Mouse (Mus musculus) layer of hippocampus, adult 9-11 months (tissue): ENCODE measurements around the gene Pigq.

Experiments
- DNase-seq: peaks from one replicate; pipeline ENCODE4 v3.0.0; 2022

Gene Pigq

GRCm38 (mm10) chr17:25880913-25881641 is 63.7 kb downstream of the Pigq start:
- DNase-seq: no peak

DNA sequence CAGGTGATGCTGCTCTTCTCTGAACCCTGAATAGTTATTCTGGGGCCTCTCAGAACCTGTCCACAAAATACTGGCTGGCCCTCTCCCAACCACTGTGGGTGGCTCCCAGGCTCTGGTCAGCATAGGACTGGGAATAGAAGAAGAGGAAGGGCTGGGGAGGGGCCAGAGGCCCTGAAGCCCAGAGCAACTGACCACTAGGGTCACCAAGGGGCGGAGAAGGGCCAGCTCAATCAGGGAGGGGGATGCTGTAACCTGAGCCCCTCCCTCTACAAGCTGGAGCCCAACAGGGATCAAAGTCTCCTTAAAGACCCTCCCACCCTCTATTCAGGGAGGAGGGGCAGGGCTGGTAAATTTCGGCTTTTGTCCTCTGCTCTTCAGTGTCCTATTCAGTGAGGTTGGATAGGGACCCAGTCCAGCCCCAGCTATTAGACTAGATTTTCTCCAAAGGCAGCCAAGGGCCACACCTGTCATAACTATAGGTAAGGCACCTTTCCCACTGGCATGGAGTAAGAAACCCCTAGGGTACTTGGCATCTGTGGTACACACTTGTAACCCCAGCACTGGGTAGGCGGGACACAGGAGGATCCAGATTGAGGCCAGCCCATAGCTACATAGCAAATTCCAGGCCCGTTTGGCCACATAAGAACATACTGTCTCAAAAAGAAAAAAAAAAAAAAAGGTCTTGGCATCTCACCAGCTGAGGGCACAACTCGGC is 64.4 kb downstream of the Pigq start, which contains the start of gene Wfikkn1:
Gene Wfikkn1 (minus strand): TSS at position 663 of the 715 bp plus-strand sequence.
- DNase-seq: no peak

- no peak for DNase-seq
These were observed 65.0 kb downstream of the Pigq start for GRCm38 (mm10) chr17:25879750-25880149.

- no peak for DNase-seq
These were observed 65.5 kb downstream of the Pigq start for GRCm38 (mm10) chr17:25879261-25879660.

GRCm38 (mm10) chr17:25878611-25879180 is 66.0 kb downstream of the Pigq start:
- DNase-seq: no peak

DNA sequence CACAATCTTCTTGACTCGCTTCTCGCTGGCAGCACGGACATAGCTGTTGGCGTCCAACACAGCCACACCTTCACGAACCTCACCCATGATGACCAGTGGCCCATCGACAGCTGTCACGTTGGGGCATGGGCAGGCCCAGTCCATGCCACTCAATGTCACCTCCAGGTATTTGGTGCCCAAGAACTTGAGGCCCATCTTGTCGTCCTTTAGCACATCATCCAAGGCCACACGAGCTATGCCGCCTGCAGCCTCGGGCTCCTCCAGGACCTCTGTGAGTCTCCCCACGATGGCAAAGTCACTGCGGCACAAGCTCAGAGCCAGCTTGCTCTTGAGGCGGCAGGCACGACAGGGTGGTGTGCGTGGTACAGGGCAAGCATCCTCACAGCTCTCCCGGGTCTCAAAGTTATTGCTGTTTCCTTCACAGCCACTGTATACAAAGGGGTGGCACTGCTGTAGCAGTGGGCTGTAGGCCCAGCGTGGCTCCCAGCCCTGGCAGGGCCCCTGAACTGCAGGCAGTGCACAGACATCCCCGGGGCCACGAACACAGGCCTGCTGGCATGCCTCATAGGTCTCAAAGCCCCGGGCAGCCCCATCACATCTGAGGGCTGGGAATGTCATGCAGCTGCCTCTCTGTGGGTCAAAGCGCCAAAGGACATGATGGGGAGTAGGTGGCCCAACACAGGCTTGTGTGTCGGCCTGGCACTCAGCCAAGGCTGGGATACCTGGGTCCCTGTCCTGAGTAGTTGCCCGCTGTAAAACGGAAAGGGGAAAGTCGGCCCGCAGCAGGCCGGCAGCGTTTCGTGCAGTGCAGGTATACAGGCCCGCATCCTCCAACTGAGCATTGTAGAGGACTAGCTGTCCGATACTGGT is 66.8 kb downstream of the Pigq start:
- DNase-seq: no peak

GRCm38 (mm10) chr17:25877025-25877424 is 67.7 kb downstream of the Pigq start:
- no peak for DNase-seq
